Mouse (Mus musculus): Measurements from ENCODE around the gene Gm826. TPM values are rescaled to one million over a fixed set of nuclear protein-coding genes. Genes with fewer than 3 reads are reported as not detected.

Gene Gm826
- polyA plus RNA-seq, 1 experiment from 2014 or later, result 0.38 TPM

DNA sequence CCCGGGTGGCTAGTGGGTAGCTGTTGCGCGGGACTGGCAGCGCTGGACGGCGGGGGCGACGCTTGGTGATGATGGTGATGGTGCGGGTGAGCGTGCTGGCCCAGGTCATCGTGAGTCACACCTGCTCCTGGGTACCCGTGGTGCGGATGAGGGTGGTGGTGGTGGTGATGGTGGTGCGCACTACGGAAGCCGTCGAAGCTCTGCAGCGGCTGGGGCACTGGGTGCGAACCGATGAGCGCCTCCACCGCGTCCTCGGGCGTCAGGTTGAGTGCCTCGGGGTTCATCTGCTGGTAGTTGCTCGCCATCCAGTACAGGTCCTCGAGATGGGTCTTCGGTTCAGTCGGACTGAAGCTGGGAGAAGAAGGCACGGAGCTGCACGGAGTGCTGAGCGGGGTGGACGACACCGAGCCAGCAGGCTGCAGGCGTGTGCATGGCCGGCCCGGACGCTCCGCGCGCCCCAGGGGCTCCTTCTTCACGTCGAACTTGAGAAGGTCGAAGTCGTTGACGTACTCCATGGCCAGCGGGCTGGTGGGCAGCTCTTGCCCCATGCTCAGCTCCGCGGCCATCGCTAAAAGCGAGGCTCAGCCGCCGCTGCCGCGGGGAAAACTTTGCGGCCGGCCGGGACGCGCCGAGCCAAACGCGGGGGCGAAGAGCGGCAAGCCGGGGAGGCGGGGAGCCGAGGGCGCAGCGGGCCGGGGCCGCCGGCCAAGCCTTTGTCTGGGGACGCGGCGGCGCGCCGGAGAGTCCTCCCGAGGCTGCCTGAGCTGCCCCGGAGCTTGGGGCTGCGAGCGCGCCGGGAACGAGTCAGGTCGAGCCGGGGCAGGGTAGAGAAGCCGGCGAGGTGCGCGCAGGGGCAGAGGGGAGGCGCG, 32.4 kb upstream of the Gm826 start:
- 0 out of 2 replicates have a peak, but pooled peaks have one; percentile 9 for ATAC-seq (ENCODE audit: low FRiP score, low TSS enrichment)

DNA sequence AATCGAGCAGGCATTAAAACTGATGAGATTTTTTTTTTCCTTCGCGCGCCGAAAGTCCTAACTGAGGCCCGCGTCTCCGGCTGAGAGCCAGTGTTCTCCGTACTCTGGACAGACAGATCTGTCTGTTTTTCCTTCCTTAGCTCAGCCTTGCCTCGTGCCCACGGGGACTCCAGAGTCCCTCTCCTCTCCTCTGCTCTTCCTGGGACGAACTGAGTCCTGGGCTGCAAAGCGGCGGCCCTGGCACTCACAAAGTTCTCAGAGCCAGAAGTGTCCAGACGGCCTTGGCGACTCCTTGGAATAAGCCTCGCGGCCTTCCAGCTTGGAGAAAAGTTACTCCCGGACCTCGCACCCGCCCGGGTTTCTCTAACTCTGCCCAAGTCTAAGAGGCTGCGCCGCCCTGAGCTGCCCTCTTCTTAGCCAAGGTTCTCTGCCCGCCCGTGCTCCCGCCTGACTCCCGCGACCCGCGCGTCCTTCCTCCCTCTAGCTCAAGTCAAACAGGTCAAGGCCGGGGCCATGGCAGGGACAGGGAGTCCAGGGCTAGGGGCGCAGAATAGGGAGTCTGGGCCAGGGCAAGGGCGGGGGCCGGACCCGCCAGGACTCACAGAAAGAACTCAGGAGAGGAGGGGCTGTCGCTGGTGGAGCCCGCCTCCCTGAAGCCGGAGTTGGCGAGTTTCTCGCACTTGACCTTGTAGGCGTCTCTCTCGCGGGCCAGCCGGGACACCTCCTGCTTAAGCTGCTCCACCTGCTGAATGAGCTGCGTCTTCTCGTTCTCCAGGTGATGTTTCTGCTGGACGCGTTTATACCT, 31.3 kb upstream of the Gm826 start:
- WGBS, result under 1% methylated on average over 50 of the region's 50 CpGs
- peaks cover 15% of the 10 kb centered on the region for H3K4me1 ChIP-seq (ENCODE audit: control insufficient read depth, insufficient read depth, low read length)
- no peak overlapping the region for H3K27ac ChIP-seq (replicated peaks; ENCODE audit: low read depth, low read length)

More for the DNA sequence above, 32.4 kb upstream of the Gm826 start:
- H3K9ac ChIP-seq (replicated peaks; ENCODE audit: low read length), result peak overlapping the region; percentile 72
- H3K27ac ChIP-seq (replicated peaks; ENCODE audit: low read depth, low read length), result peak overlapping the region; percentile 91
- H3K36me3 ChIP-seq (ENCODE audit: control insufficient read depth, insufficient read depth, low read length), result no peaks in the 10 kb centered on the region
- peak overlapping the region; percentile 95 for H3K4me2 ChIP-seq (ENCODE audit: low read length)
- H3K9me3 ChIP-seq (ENCODE audit: control insufficient read depth, low read length), result no peaks in the 10 kb centered on the region
- peaks cover 75% of the 10 kb centered on the region for H3K27me3 ChIP-seq (ENCODE audit: control insufficient read depth, insufficient read depth, low read length)
- H3K4me3 ChIP-seq (replicated peaks; ENCODE audit: low read depth, low read length), result peak overlapping the region; percentile 60
- 2% methylated on average over 94 of the region's 95 CpGs for WGBS
- DNase-seq, result no peak
- H3K4me1 ChIP-seq (ENCODE audit: control insufficient read depth, insufficient read depth, low read length), result peaks cover 12% of the 10 kb centered on the region; the same call in 1 of the 2 replicates

DNA sequence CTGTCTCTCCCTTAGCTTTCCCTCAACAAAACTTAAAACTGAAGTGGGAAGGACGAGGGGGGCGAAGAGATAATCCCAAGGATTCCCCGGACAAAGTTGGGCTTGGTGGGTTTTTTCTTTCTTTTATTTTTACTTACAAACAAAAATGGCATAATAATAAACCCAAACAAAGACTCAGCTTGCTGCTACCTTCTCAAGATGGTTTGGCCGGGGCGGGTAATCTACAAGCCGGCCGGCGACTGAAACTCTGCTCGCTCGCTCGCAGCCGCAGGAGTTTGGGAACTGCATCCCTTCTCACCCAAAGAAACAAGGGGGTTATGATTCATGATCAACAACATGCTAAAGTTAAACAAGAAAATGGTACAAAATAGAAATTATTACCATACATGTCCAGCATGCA, 30.7 kb upstream of the Gm826 start:
- Histone ChIP-seq H3K4me2 (ENCODE audit: low read length) (peak overlapping the region; percentile 95), H3K27me3 (ENCODE audit: control insufficient read depth, insufficient read depth, low read length) (peaks cover 75% of the 10 kb centered on the region), H3K9me3 (ENCODE audit: control insufficient read depth, low read length) (no peaks in the 10 kb centered on the region), H3K4me3 (replicated peaks; ENCODE audit: low read depth, low read length) (peak overlapping the region; percentile 60), H3K9ac (replicated peaks; ENCODE audit: low read length) (no peak overlapping the region), H3K27ac (replicated peaks; ENCODE audit: low read depth, low read length) (no peak overlapping the region), H3K4me1 (ENCODE audit: control insufficient read depth, insufficient read depth, low read length) (peaks cover 15% of the 10 kb centered on the region), H3K36me3 (ENCODE audit: control insufficient read depth, insufficient read depth, low read length) (no peaks in the 10 kb centered on the region)
- WGBS, result under 1% methylated on average over 12 of the region's 12 CpGs
- DNase-seq, result peak; percentile 55
- ATAC-seq (ENCODE audit: low FRiP score, low TSS enrichment), result no peak

More for the DNA sequence above, 31.3 kb upstream of the Gm826 start:
- Histone ChIP-seq H3K9me3 (ENCODE audit: control insufficient read depth, low read length) (no peaks in the 10 kb centered on the region), H3K4me2 (ENCODE audit: low read length) (peak overlapping the region; percentile 95), H3K27me3 (ENCODE audit: control insufficient read depth, insufficient read depth, low read length) (peaks cover 75% of the 10 kb centered on the region), H3K36me3 (ENCODE audit: control insufficient read depth, insufficient read depth, low read length) (no peaks in the 10 kb centered on the region), H3K9ac (replicated peaks; ENCODE audit: low read length) (0 out of 2 replicates have a peak overlapping the region, but pooled peaks have one; percentile 1), H3K4me3 (replicated peaks; ENCODE audit: low read depth, low read length) (peak overlapping the region; percentile 60)
- ATAC-seq (ENCODE audit: low FRiP score, low TSS enrichment) (no peak), DNase-seq (peak; percentile 48)

DNA sequence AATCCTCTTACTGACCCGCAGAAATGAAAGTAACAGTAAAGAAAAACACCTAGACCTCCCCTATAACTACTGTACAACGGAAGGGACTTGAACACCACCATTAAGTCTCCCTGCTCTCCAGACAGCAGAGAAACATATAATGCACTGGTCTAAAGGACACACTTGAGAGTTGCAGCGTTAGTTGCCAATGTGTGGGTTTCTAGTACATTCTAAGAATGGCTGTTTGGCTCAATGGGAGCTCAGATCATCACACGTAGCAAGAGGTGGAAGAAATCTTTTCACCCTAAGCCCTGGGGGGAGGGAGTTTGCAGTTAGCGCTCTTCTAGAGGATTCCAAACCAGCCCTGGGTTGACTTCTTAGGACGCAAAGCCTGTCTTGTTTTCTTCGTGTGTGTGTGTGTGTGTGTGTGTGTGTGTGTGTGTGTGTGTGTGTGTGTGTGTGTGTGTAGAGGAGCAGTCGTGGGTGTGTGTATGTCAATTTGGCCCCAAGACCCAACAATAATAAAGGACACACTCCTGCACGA, 30.2 kb upstream of the Gm826 start:
- DNase-seq, result peak; percentile 46
- Histone ChIP-seq H3K4me3 (replicated peaks; ENCODE audit: low read depth, low read length) (peak overlapping the region; percentile 60; the same call in 1 of the 2 replicates), H3K4me2 (ENCODE audit: low read length) (peak overlapping the region; percentile 95), H3K9ac (replicated peaks; ENCODE audit: low read length) (no peak overlapping the region), H3K27ac (replicated peaks; ENCODE audit: low read depth, low read length) (no peak overlapping the region), H3K36me3 (ENCODE audit: control insufficient read depth, insufficient read depth, low read length) (no peaks in the 10 kb centered on the region), H3K4me1 (ENCODE audit: control insufficient read depth, insufficient read depth, low read length) (peaks cover 15% of the 10 kb centered on the region), H3K9me3 (ENCODE audit: control insufficient read depth, low read length) (no peaks in the 10 kb centered on the region), H3K27me3 (ENCODE audit: control insufficient read depth, insufficient read depth, low read length) (peaks cover 75% of the 10 kb centered on the region)
- 1% methylated on average over 9 of the region's 9 CpGs for WGBS
- no peak for ATAC-seq (ENCODE audit: low FRiP score, low TSS enrichment)

DNA sequence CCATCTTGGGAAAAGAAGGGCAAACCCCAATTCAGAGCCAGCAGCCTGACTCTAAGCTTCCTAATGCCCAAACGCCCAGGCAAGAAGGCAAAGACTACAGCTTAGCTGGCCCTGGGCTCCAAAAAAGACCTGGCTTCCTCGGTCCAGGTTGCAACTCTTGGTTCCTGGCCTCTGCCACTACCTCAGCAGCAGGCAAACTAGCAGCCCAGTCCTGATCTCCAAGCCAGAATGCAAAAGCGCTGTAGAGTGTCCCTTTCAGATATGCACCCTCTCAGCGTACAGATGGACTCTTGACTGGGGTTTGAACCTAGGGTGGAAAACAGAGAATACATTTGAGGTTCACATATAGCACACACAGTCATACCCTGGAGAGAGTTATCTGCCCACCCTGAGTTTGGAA, 29.2 kb upstream of the Gm826 start:
- no peak overlapping the region for H3K4me2 ChIP-seq (ENCODE audit: low read length)
- H3K36me3 ChIP-seq (ENCODE audit: control insufficient read depth, insufficient read depth, low read length), result no peaks in the 10 kb centered on the region
- H3K27ac ChIP-seq (replicated peaks; ENCODE audit: low read depth, low read length), result no peak overlapping the region
- peaks cover 75% of the 10 kb centered on the region for H3K27me3 ChIP-seq (ENCODE audit: control insufficient read depth, insufficient read depth, low read length)
- H3K4me1 ChIP-seq (ENCODE audit: control insufficient read depth, insufficient read depth, low read length), result peaks cover 15% of the 10 kb centered on the region
- WGBS, result 20% methylated on average over 4 of the region's 4 CpGs
- no peak overlapping the region for H3K4me3 ChIP-seq (replicated peaks; ENCODE audit: low read depth, low read length)
- no peak for ATAC-seq (ENCODE audit: low FRiP score, low TSS enrichment)
- no peak overlapping the region for H3K9ac ChIP-seq (replicated peaks; ENCODE audit: low read length)
- no peak for DNase-seq
- H3K9me3 ChIP-seq (ENCODE audit: control insufficient read depth, low read length), result no peaks in the 10 kb centered on the region

DNA sequence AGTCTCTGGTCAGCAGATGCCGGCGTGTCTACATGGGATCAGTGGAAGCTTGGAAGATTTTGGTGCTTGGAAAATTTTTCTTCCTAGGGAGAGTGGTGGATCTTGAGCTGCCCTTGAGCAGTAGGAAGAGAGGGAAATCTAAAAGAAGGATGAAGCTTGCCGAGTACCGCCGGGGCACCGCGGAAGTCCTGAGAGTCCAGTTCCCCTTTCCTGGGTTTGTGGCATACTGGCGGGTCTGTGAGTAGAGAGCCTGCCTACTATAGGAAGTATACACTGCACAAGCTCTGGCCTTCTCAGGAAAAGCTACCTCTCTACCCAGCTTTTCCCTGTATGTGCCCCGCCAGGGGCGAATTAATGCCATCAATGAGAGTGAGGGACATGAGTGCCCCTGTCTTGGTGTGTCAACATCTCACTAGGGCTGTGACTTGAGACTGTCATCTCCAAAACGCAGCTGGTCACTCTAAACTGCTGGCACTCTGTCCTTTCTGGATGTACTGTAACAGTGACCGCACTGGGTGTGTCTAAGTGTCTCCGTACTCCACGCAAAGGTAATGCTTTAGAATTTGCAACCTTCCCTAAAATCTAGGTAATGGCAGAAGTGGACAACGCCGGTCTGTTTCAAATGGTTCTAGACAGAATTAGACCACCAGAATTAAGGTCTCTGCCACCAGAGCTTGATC, 27.6 kb upstream of the Gm826 start:
- no peaks in the 10 kb centered on the region for H3K36me3 ChIP-seq (ENCODE audit: control insufficient read depth, insufficient read depth, low read length)
- peaks cover 24% of the 10 kb centered on the region for H3K4me1 ChIP-seq (ENCODE audit: control insufficient read depth, insufficient read depth, low read length)
- ATAC-seq (ENCODE audit: low FRiP score, low TSS enrichment), result no peak
- no peak overlapping the region for H3K9ac ChIP-seq (replicated peaks; ENCODE audit: low read length)
- 8% methylated on average over 16 of the region's 16 CpGs for WGBS
- no peak for DNase-seq
- peaks cover 80% of the 10 kb centered on the region for H3K27me3 ChIP-seq (ENCODE audit: control insufficient read depth, insufficient read depth, low read length)
- no peak overlapping the region for H3K27ac ChIP-seq (replicated peaks; ENCODE audit: low read depth, low read length)
- H3K4me3 ChIP-seq (replicated peaks; ENCODE audit: low read depth, low read length), result no peak overlapping the region
- no peak overlapping the region for H3K4me2 ChIP-seq (ENCODE audit: low read length)
- no peaks in the 10 kb centered on the region for H3K9me3 ChIP-seq (ENCODE audit: control insufficient read depth, low read length)

DNA sequence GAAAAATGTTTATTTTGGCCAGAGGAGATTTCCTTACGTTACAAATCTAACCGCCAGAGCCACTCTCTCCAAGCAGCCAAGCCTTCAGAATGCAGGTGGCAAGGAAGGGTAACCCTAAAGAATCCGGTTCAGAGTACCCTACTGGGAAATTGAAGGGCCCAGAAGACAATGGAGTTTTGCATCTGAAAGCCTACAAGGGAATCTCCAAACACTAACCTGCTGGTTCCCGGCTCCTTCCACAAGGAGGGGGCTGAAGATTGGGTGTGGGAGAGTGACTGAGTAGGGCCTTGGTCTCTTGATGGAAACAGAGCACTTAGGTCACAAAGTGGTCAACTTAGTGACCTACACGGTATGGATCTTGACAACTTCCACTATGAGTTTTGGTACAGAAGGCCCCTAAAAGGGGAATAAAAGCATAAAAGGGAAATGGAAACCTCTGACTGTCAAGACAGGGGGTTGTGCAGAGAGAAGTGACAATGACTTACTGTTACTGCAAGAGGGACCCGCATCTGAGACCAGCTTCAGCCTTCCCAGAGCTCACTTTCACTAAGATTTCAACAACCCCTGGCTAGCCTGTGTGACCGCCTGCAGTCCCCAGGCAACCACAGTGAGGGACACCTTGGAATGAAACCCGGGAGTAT, 26.4 kb upstream of the Gm826 start:
- H3K4me3 ChIP-seq (replicated peaks; ENCODE audit: low read depth, low read length), result no peak overlapping the region
- H3K9ac ChIP-seq (replicated peaks; ENCODE audit: low read length), result no peak overlapping the region
- ATAC-seq (ENCODE audit: low FRiP score, low TSS enrichment) (no peak), DNase-seq (no peak)
- H3K36me3 ChIP-seq (ENCODE audit: control insufficient read depth, insufficient read depth, low read length), result no peaks in the 10 kb centered on the region
- H3K4me2 ChIP-seq (ENCODE audit: low read length), result no peak overlapping the region
- H3K27ac ChIP-seq (replicated peaks; ENCODE audit: low read depth, low read length), result no peak overlapping the region
- WGBS, result 5% methylated on average over 8 of the region's 8 CpGs
- H3K9me3 ChIP-seq (ENCODE audit: control insufficient read depth, low read length), result no peaks in the 10 kb centered on the region
- peaks cover 77% of the 10 kb centered on the region for H3K27me3 ChIP-seq (ENCODE audit: control insufficient read depth, insufficient read depth, low read length)
- H3K4me1 ChIP-seq (ENCODE audit: control insufficient read depth, insufficient read depth, low read length), result peaks cover 19% of the 10 kb centered on the region

DNA sequence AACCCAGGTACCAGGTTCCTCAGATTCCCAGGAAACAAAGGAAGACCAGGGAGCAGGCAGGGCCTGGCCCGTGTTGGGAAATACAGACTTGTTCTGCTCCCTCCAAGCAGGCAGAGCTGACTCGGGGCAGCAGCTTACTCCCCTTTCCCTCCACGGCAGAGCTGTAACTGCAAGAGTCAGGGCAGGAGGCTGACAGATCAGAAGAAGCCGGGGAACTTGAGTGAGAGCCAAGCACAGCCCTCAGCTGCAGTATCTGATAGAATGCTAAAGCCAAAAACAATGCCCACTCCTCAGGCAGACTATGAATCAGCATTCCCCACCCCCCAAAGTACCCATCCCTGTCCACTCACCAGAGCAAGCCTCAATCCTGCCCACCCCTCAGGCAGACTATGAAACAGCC, 24.9 kb upstream of the Gm826 start:
- DNase-seq, result peak; percentile 39

More for the DNA sequence above, 24.9 kb upstream of the Gm826 start:
- no peak overlapping the region for H3K27ac ChIP-seq (replicated peaks; ENCODE audit: low read depth, low read length)
- 4% methylated on average over 4 of the region's 4 CpGs for WGBS
- H3K4me3 ChIP-seq (replicated peaks; ENCODE audit: low read depth, low read length), result no peak overlapping the region
- H3K36me3 ChIP-seq (ENCODE audit: control insufficient read depth, insufficient read depth, low read length), result no peaks in the 10 kb centered on the region
- H3K4me1 ChIP-seq (ENCODE audit: control insufficient read depth, insufficient read depth, low read length), result peaks cover 14% of the 10 kb centered on the region
- peaks cover 62% of the 10 kb centered on the region for H3K27me3 ChIP-seq (ENCODE audit: control insufficient read depth, insufficient read depth, low read length)
- no peak for ATAC-seq (ENCODE audit: low FRiP score, low TSS enrichment)
- no peaks in the 10 kb centered on the region for H3K9me3 ChIP-seq (ENCODE audit: control insufficient read depth, low read length)
- H3K9ac ChIP-seq (replicated peaks; ENCODE audit: low read length), result no peak overlapping the region
- H3K4me2 ChIP-seq (ENCODE audit: low read length), result no peak overlapping the region
